Mouse (Mus musculus) CD4-positive naive resting alpha-beta T cell, adult 76 days (primary cell): ENCODE measurements around the gene Hist1h3f. TPM values are rescaled to one million over a fixed set of nuclear protein-coding genes. Genes with fewer than 3 reads are reported as not detected.

Experiments
- total RNA-seq: library from RNA; stranded (reverse); gene quantifications from one replicate; pipeline ENCODE4 v1.2.4, GENCODE M21; 2023

The Hist1h3f gene
- total RNA-seq: 48.1 TPM

GRCm38 (mm10) chr13:23543965-23544786 is at the start of gene Hist1h3f:
Gene Hist1h3f (plus strand): TSS chr13:23544052.

GRCm38 (mm10) chr13:23530901-23531875 is 12.7 kb upstream of the Hist1h3f start, which contains the start of gene Hist1h4h:
Gene Hist1h4h (plus strand): TSS chr13:23531050.

GRCm38 (mm10) chr13:23533560-23534367 is 10.1 kb upstream of the Hist1h3f start, which contains the start of gene Hist1h2af:
Gene Hist1h2af (plus strand): TSS chr13:23533906.

DNA sequence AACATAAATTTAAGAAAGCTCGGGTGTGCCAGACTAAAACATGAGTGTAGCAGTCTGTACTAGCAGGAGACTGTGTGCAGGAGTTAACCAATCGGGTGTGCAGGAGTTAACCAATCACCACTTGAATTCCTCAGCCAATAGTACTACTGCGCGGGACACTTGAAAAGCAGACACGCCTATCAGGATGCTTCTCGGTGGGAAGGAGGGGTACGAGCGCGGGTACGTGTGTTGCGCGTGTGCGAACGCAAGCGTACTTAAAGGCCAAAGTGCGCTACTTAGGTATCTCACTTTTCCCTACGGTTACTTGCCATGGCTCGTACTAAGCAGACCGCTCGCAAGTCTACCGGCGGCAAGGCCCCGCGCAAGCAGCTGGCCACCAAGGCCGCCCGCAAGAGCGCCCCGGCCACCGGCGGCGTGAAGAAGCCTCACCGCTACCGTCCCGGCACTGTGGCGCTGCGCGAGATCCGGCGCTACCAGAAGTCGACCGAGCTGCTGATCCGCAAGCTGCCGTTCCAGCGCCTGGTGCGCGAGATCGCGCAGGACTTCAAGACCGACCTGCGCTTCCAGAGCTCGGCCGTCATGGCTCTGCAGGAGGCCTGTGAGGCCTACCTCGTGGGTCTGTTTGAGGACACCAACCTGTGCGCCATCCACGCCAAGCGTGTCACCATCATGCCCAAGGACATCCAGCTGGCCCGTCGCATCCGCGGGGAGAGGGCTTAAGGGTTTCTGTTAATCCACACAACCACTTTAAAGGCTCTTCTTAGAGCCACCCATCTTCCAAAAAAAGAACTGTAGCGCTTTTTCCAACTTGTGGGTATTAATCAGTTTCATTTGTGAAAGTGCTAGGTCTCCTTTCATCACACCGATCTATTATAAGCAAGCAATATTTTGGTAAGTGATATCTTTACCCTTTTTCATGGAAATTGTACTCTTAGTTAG is 8.4 kb upstream of the Hist1h3f start, which contains the start of gene Hist1h3g:
TSS of gene Hist1h3g (plus strand) at position 286 of the 939 bp plus-strand sequence.

DNA sequence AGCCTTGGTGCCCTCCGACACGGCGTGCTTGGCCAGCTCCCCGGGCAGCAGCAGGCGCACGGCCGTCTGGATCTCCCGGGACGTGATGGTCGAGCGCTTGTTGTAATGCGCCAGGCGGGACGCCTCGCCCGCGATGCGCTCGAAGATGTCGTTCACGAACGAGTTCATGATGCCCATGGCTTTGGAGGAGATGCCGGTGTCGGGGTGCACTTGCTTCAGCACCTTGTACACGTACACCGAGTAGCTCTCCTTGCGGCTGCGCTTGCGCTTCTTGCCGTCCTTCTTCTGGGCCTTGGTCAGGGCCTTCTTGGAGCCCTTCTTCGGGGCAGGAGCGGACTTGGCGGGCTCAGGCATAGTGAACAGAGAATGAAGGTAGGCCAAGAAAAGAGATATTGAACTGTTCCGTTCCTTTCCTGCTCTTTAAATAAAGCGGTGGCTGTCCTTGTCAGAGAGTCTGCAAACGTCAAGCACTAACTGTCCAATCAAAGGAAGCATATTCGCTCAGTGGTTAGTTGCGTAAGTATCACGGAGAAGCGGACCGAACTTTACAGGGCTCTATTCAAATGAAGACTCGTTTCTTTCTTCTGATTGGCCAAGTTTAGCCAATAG is 749 bp upstream of the Hist1h3f start, which contains the start of gene Hist1h2bh:
TSS of gene Hist1h2bh (minus strand) at position 394 of the 609 bp plus-strand sequence.

GRCm38 (mm10) chr13:23551146-23551834 is 7.4 kb downstream of the Hist1h3f start, which contains the start of gene Hist1h4f:
Gene Hist1h4f (minus strand): TSS chr13:23551648.

DNA sequence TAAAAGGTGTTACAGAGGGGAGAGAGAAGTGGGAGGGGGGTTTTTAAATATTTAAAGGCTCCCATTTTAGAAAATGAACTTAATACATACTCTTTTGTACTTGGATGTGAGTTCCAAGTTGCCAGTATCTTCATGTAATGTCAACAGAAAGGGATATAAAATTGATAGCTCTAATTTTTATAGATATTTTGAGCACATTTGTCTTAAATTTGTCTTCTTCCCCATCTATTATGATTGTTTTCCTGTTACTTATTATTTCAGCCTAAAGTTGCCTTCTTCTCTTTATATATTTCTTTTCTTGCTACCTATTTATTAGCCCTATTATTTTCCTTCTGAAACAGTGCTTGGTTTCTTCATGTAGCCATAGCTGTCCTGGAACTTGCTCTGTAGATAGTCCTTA is 9.1 kb downstream of the Hist1h3f start, which contains the start of gene Hist1h1d:
TSS of gene Hist1h1d (plus strand) at position 301 of the 400 bp plus-strand sequence.

DNA sequence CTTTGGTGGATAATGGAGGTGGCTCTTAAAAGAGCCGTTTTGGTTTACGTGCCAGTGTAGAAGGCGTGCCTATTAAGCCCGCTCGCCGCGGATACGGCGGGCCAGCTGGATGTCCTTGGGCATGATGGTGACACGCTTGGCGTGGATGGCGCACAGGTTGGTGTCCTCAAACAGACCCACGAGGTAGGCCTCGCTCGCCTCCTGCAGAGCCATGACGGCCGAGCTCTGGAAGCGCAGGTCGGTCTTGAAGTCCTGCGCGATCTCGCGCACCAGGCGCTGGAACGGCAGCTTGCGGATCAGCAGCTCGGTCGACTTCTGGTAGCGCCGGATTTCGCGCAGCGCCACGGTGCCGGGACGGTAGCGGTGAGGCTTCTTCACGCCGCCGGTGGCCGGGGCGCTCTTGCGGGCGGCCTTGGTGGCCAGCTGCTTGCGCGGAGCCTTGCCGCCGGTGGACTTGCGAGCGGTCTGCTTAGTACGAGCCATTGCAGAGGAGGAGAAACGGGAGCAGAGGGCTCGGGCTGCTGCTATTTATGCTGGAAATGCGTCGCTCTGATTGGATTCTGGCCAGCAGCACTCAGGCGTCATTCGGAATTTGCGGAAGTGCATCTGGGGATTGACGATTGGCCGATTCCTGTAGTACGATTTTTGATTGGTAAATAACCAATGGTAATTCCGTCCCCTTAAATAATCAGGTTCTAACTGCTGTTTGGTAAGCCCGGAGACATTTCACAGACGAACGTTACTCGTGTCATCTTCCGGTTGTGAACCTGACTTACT is 18.2 kb downstream of the Hist1h3f start, which contains the start of gene Hist1h3e:
TSS of gene Hist1h3e (minus strand) at position 487 of the 777 bp plus-strand sequence.

DNA sequence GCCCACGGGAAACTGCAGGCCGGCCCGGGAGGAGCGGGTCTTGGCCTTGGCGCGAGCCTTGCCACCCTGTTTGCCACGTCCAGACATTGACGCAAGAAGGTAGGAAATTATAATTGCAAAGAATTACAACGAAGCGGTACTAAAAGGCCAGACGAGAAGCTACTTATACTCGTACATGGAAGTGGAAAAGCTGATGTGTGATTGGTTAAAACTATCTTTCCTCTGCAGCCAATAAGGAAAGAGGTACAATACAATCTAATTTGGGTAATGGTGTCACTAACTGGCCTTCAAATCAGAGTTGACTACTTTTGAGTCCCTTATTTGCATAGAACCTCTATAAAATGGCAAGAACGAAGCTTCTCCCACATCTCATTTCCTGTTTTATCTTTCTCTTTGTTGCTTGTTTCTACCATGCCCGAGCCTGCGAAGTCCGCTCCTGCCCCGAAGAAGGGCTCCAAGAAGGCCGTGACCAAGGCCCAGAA is 27.2 kb downstream of the Hist1h3f start, which contains the start of the genes Hist1h2ae and Hist1h2bg:
TSS of gene Hist1h2ae (minus strand) at position 199 of the 482 bp plus-strand sequence.
TSS of gene Hist1h2bg (plus strand) at position 375 of the 482 bp plus-strand sequence.

DNA sequence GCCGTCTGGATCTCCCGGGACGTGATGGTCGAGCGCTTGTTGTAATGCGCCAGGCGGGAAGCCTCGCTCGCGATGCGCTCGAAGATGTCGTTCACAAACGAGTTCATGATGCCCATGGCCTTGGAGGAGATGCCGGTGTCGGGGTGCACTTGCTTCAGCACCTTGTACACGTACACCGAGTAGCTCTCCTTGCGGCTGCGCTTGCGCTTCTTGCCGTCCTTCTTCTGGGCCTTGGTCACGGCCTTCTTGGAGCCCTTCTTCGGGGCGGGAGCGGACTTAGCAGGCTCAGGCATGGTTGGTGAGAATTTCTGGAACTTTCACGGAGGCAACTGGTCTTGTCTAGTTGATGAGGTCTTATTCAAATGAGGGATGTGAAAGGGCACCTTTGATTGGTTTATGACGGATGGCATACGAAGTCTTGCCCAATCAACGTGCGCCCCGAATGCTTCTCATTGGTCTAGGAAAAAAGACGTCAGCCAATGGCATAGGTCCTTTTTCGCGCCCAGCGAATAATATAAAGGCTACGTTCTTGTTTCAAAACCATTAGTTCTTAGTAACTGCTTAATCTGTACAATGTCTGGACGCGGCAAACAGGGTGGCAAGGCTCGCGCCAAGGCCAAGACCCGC is 30.2 kb downstream of the Hist1h3f start, which contains the start of the genes Hist1h2bf and Hist1h2ad:
TSS of gene Hist1h2bf (minus strand) at position 299 of the 627 bp plus-strand sequence.
TSS of gene Hist1h2ad (plus strand) at position 484 of the 627 bp plus-strand sequence.

DNA sequence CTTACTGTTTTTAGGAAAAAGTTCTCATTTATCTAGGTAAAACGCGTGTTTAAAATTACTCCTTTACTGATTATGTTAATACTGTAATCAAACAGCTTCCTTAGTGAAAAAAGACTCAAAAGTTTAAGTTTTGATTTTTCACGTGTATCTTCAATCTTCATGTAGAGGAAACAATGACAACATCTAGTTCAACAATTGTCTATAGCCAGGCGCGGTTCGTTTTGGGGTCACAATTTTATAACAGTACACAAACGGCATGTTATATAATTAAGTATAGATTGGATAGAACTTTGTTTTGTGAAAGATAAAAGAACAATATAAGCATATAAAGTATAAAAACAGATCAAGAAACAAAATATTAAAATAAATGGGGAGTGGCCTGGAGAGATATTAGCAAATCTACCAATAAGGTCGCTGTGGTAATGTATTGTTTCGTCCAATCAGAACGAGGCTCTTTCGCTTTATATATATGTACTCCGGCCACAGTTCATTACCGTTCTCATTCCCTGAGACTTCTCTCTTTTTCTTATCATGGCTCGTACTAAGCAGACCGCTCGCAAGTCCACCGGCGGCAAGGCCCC is 31.5 kb downstream of the Hist1h3f start, which contains the start of gene Hist1h3d:
TSS of gene Hist1h3d (plus strand) at position 493 of the 581 bp plus-strand sequence.

DNA sequence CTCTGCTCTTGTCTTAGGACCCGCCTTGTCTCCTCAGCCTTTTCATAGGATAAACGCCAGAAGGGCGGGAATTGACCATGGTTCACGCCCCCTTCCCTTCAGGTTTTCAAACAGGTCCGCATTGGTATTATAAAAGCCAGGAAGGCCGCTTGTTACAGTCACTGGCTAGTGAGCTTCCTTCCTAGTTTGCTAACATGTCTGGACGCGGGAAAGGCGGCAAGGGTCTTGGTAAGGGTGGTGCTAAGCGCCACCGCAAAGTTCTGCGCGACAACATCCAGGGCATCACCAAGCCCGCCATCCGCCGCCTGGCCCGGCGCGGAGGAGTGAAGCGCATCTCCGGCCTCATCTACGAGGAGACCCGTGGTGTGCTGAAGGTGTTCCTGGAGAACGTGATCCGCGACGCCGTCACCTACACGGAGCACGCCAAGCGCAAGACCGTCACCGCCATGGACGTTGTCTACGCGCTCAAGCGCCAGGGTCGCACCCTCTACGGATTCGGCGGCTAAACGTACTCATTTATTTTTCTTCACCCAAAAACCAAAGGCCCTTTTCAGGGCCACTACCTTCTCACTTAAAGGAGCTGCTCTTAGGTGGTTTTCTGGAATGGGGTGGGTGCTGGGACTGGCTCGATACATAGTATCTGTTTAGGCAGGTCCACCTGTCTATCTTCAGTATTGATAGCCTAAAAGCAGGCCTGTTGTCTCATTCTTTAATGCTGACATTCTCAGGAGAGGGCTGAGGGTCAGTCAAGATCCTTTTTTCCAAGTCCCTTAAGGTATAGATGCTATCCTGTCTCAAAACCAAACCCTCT is 37.8 kb downstream of the Hist1h3f start, which contains the start of gene Hist1h4d:
TSS of gene Hist1h4d (plus strand) at position 191 of the 811 bp plus-strand sequence.

